Mouse (Mus musculus): ENCODE measurements around the gene Srpk3.
A peak's percentile ranks its signal among the peaks of the same experiment; 100 is the strongest.
"Not testable (repeated sequence)": the region's sequence is repeated elsewhere in the genome, so short reads cannot be mapped to it uniquely, and the experiment has no call there.

Srpk3 gene

GRCm38 (mm10) chrX:73774168-73774760 is at the start of gene Srpk3:
Gene Srpk3, plus strand, starts transcription at chrX:73774405.
- DNase-seq (ENCODE audit: inconsistent age in 2 of 2, low spot score in 1 of 2) = no peak

- no peak for DNase-seq (ENCODE audit: inconsistent age in 2 of 2, low spot score in 1 of 2)
Measured at GRCm38 (mm10) chrX:73730908-73731307, 43.3 kb upstream of the Srpk3 start.

GRCm38 (mm10) chrX:73738155-73738554 is 36.0 kb upstream of the Srpk3 start:
- DNase-seq (ENCODE audit: inconsistent age in 2 of 2, low spot score in 1 of 2) = no peak

GRCm38 (mm10) chrX:73739151-73739550 is 35.1 kb upstream of the Srpk3 start:
- DNase-seq (ENCODE audit: inconsistent age in 2 of 2, low spot score in 1 of 2) = no peak

GRCm38 (mm10) chrX:73739841-73740240 is 34.4 kb upstream of the Srpk3 start:
- not testable (repeated sequence) for DNase-seq (ENCODE audit: inconsistent age in 2 of 2, low spot score in 1 of 2)

- no peak for DNase-seq (ENCODE audit: inconsistent age in 2 of 2, low spot score in 1 of 2)
Measured at GRCm38 (mm10) chrX:73744774-73745481, 29.3 kb upstream of the Srpk3 start.

GRCm38 (mm10) chrX:73748977-73749376 is 25.2 kb upstream of the Srpk3 start:
- no peak for DNase-seq (ENCODE audit: inconsistent age in 2 of 2, low spot score in 1 of 2)

- no peak for DNase-seq (ENCODE audit: inconsistent age in 2 of 2, low spot score in 1 of 2)
Measured at GRCm38 (mm10) chrX:73756334-73757140, 17.7 kb upstream of the Srpk3 start, which contains the start of gene Plxnb3. Gene Plxnb3, plus strand, starts transcription at chrX:73757090.

GRCm38 (mm10) chrX:73758611-73759290 is 15.5 kb upstream of the Srpk3 start:
- DNase-seq (ENCODE audit: inconsistent age in 2 of 2, low spot score in 1 of 2) = peak in 1 of 2 experiments; percentile 53

GRCm38 (mm10) chrX:73765311-73765710 is 8.9 kb upstream of the Srpk3 start:
- DNase-seq (ENCODE audit: inconsistent age in 2 of 2, low spot score in 1 of 2) = peak; percentile 79 to 87

GRCm38 (mm10) chrX:73767267-73767666 is 6.9 kb upstream of the Srpk3 start:
- DNase-seq (ENCODE audit: inconsistent age in 2 of 2, low spot score in 1 of 2) = peak in 1 of 2 experiments; percentile 11

GRCm38 (mm10) chrX:73774802-73775483 is 738 bp downstream of the Srpk3 start:
- DNase-seq (ENCODE audit: inconsistent age in 2 of 2, low spot score in 1 of 2) = no peak

- no peak for DNase-seq (ENCODE audit: inconsistent age in 2 of 2, low spot score in 1 of 2)
Measured at GRCm38 (mm10) chrX:73782227-73782626, 8.0 kb downstream of the Srpk3 start.

- DNase-seq (ENCODE audit: inconsistent age in 2 of 2, low spot score in 1 of 2) = no peak
Measured at GRCm38 (mm10) chrX:73785666-73786065, 11.5 kb downstream of the Srpk3 start.

GRCm38 (mm10) chrX:73786364-73787224 is 12.4 kb downstream of the Srpk3 start, which contains the start of the genes Idh3g and Ssr4:
Gene Idh3g, minus strand, starts transcription at chrX:73786897.
Gene Ssr4, plus strand, starts transcription at chrX:73787028.
- DNase-seq (ENCODE audit: inconsistent age in 2 of 2, low spot score in 1 of 2) = peak; percentile 95 to 98

- no peak for DNase-seq (ENCODE audit: inconsistent age in 2 of 2, low spot score in 1 of 2)
Measured at GRCm38 (mm10) chrX:73787225-73787558, 13.0 kb downstream of the Srpk3 start.

- no peak for DNase-seq (ENCODE audit: inconsistent age in 2 of 2, low spot score in 1 of 2)
Measured at GRCm38 (mm10) chrX:73788501-73788900, 14.3 kb downstream of the Srpk3 start.

GRCm38 (mm10) chrX:73793039-73793438 is 18.8 kb downstream of the Srpk3 start:
- no peak for DNase-seq (ENCODE audit: inconsistent age in 2 of 2, low spot score in 1 of 2)

GRCm38 (mm10) chrX:73793505-73793904 is 19.3 kb downstream of the Srpk3 start:
- no peak for DNase-seq (ENCODE audit: inconsistent age in 2 of 2, low spot score in 1 of 2)

- no peak for DNase-seq (ENCODE audit: inconsistent age in 2 of 2, low spot score in 1 of 2)
Measured at GRCm38 (mm10) chrX:73797511-73797910, 23.3 kb downstream of the Srpk3 start.

Measured in adrenal gland, adult (tissue).